Mouse (Mus musculus) ovary, postnatal 36 days (tissue): Measurements from ENCODE around the gene Klf12.

Experiments used
- DNase-seq: peaks from one replicate; pipeline ENCODE4 v3.0.0; 2022; ENCODE audit warnings: low spot score, mixed read lengths

Klf12 gene

DNA sequence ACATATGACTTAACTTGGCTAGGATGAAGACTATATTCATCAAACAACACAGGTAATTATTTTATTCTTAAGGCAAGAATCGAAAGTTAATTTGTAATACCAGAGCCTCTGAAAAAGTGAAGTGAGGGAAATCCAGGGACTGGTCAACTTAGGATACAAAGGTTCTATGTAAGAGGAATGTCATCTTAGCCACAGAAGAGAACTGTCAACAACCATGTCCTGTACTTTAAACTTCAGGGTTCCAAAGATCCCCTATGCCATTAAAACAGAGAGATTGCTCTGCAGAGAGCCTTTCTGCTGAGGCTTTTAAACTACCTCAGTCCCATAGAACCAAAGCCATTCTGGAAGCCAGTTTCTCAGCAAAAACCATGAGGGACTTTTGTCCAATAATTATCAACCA is 144.1 kb downstream of the Klf12 start:
- no peak for DNase-seq

DNA sequence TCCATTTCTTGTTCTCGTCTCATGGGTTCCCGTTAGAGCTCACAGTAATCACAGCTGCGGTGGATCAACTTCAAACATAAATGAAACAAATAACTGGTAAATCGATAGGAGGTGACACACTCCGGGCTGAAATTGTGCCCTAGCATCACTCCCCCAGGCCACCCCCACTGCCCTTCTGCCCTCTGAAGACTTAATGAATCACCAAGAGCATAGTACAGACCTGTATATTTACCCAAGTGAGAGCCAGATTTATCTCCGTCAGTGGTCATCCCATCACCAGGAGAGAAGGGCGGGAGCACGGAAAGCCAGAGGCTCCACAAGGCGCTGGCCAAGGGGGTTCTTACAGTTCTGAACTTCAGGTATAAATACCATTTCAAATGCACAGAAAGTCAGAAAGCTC is 150.2 kb downstream of the Klf12 start:
- DNase-seq = no peak

DNA sequence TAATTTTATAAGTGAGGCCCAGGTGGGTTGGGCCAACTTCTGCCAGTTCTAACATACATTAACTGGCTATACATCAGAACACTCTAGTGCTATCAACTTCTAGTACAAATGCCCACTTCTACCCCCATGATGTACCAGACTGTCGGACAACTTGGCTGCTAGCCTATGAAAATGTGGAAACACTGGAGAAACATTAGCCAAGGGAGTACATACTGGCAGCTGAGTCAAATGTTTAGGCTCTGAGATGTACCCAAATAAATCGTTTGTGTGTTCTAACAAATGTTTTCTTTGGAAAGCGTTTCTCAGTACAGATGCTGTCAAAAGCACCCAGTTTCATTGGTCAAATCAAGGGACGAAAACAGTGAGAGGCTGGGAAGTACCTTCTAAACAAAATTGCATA is 152.0 kb downstream of the Klf12 start:
- no peak for DNase-seq

DNA sequence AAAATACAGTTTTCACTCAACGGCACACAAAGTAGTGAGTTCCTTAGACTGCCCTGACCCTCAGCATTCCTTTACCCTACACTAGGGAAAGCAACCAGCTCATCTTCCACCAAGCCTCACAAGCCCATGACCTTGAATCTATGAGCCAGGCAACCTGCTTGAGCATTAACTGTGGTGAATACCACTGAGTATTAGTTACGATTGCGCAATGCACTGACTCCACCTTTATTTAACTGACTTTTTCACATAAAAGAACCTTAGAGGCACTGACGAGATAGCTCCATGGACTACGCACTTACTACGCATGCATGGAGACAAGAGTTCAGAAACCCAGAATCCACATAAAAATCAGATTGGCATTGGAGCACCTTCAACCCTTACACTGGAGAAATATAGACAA is 158.4 kb downstream of the Klf12 start:
- no peak for DNase-seq

DNA sequence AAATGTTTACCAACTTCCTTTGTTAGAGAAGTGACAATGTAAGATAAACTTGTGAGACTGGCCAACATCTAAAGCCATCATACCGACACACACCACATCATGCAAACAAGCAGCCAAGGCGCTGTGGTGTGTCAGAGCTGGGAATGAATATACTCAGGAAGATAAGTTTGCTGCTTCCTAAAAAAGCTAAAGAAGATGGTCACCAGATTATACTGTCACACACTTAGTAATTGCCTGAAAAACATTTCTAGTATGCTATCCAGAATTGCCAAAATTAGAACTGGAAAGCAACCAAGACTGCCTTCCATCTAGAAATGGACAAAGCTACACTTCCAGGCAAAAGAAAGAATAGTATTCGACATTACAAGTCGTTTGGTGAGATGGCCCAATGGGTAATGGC is 163.4 kb downstream of the Klf12 start:
- DNase-seq = no peak

DNA sequence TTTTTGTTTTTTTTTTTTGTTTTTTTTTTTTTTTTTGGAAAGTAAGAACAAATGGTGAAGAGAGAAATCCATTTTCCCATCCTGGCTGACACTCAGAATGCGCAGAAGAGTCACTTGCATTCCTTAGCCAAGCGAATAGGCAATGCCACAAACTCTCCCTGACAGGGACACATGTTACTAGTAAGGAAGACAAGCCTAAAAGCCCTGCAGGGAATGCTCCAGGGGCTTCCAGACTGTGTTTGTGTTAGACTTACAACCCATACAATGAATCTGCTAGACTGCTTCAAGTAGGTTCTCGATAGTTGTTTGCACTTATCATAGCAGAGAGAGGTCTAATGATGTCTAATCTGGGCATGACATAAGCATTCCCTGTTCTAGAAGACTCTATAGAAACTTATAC is 164.6 kb downstream of the Klf12 start:
- no peak for DNase-seq

DNA sequence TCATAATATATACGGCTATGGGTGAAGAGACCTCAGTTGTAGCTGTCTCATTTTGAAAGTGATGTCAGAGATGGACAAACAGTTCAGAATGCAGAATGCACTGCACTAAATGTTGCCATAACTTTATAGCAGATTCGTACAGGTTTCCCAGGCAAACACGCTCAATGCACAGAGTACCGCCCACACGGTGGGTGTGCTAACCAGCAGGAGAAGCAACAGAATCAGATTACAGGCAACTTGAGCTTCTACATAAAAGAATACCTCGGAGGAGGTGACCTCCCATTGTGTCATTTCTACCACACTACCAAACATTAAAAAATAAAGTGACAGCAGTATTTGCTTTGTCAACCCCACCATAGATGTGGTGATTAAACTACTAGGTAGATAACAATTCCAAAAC is 171.1 kb downstream of the Klf12 start:
- no peak for DNase-seq

DNA sequence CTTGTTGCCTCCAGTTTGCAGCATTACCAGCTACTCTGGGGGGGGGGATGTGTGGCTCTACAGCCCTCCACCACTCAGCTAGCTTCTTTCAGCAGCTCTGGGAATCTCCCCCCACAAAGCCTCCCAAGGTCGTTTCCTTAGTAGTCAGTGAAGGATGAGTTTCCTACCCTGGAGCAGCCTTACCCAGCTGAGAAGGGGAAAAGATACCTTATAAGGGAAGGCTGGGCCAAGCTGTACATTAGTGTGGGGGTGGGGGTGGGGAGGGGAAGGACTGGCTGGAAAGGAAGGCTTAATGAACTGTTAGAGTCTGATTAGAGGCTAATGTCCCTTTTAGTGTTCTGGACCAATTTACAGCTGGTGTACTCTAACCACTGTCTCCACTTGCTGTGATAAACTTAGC is 172.7 kb downstream of the Klf12 start:
- no peak for DNase-seq

DNA sequence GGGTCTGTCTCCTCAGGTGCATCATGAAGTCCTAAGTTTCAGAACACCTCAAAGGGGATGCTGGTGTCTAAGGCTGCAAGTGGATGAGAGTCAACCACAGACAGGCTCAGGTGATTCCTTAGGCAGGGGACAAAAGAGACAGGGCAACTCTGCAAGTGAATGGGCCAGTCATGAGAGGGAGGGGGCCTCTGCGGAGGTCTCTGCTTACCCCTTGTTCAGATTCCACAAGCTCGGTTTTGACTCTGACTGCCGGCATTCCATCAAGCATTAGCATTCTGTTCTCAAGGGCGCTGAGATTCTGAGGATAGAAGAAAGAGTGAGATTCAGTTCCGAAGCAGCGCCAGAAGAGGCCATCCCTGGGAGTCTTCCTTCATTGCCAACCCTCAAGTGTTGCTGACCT is 174.9 kb downstream of the Klf12 start:
- no peak for DNase-seq

DNA sequence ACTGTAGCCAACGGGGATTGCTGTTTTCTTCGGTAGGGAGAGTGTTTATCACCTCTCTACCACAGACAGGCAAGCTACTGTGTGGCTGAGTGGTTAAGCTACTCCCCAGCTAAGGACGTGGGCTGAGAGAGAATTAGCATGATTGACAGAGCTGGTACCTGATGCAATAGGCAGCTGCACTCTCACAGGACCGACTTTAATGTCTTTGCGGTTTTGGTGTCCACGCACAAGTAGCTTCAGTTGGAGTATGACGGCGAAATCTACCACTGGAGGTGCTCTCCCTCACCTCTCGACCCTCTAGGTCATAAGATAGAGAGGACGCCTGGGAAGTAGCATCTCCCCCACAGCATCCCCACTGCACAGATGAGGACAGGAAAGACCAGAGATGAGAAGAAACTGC is 178.9 kb downstream of the Klf12 start:
- no peak for DNase-seq

DNA sequence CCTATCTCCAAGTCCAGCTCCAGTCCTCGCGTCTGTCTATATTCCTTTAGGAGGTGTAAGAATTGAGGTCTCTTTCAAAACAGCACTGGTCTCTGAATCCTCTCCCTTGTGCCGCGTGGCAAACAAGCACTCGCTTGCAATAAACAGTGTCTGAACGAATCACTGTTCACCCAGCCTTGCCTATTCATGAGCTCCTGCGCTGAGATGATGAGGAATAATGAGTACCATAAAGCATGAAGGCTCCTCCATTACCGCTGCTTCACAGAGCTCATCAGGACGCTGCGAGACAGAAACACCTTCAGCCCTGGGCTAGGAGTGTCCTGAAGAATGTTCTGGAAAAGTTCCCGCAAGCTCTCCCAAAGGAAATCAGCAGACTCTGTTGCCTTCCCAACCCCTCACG is 179.7 kb downstream of the Klf12 start:
- no peak for DNase-seq

DNA sequence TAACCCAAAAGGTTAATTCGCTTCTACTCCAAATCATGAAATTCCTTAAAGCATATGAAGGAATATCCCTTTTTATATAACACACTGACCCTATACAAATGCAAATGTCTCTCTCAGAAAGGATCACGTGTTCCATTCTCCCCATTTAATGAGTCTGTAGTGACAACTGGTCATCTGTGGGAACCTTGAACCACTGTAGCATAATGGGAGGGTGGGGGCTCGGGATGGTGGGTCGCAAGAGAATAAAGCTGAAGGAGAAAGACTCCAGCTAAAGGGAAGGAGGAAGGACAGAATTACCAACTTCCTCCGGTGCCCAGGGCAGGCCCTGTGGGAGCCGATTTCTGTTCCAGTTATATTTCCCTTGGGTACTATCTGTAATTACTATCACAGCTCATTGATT is 180.7 kb downstream of the Klf12 start:
- DNase-seq = no peak

DNA sequence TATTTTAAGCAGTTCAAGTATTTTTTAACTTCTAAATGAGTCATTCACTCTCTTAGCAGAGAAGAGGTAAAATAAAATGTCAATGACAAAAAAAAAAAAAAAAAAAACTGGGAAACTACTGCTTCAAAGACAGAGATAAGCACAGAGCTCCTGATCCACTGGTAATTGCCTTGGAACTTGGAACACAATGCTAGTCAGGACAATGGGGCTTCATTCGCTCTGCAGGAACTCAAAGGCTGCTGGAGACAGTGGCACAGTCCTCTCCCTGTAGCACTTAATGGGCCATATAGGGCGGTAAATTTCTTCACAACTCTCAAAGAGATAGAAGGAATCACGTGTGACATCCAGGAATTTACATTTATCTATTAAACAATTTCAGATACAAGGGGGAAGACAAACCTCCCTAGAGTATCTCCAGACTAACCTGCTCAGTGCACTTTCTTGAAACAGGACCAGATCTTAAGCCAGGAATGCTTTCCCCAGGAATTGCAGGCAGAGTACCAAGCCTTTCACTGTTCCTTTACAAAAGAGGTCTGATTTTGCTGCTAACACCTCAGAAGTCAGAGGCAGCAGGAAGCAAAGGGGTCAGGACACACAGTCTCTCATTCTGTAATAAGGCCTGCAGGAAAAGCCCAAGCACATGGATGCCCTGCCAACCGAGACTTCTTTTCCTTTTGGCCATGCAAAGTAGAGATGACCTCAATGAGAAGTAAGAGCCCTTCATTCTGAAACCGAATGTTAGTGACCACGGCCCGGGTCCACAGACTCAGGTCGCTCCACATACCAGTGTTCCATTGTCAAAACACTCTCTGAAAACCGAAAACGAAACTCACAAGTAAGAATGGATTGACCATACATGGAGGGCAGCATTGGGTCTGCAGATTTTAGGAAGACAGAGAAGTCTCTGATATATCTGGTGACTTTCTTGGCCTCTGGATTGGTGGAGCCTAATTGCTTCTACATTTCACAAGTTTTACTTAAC is 187.0 kb downstream of the Klf12 start:
- DNase-seq = no peak

DNA sequence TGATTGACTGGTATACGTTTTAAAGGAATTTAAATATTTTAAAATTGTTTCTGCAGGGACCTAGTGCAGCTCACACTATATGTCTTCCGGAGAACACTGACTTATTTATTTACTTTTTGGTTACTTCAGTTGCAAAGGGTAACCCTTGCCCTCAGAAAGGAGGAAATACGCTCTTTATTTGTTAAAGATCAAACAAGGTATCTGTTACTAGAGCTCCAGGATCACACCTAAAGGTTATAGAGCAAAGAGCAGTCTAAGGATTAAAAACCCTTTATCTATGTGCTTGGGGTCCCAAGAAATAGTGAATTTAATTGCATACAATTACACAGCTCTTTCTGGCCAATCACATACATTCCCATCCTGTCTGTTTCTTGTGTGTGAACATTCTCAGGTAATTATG is 188.7 kb downstream of the Klf12 start:
- no peak for DNase-seq

DNA sequence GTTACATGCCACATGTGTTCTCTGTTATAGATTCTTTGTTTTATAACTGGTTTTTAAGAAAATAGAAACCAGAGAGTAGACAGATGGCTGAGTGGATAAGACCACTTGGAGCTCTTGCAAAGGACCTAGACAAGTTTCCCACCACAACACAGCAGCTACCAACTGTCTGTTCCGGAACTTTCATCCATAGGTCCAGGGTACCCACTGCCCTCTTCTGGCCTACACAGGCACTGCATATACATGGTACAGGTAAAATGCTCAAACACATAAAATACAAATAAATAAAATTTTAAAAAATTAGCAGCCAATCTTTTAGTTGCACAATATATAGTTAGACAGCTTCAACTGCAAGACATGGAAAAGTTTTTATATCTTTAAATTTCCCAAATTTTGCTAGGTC is 194.0 kb downstream of the Klf12 start:
- DNase-seq = no peak

DNA sequence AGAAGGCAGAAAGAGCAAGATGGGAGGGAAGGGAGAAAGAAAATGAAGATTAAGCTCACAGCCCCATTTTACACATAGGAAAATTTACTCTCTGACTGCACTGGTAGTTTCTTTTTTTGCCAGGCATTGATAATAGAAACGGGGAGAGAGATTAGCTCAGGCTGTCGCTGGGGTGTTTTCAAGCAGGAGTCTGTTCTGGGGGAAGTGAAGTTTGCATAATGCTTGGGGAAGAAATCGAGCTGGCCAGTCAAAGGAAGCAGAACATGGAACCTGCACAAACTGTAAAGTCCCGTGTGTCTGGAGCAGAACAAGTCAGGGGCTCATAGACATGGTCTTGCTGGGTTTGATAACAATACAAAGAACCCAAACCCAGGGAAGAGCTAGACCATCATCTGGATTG is 204.9 kb downstream of the Klf12 start:
- no peak for DNase-seq

DNA sequence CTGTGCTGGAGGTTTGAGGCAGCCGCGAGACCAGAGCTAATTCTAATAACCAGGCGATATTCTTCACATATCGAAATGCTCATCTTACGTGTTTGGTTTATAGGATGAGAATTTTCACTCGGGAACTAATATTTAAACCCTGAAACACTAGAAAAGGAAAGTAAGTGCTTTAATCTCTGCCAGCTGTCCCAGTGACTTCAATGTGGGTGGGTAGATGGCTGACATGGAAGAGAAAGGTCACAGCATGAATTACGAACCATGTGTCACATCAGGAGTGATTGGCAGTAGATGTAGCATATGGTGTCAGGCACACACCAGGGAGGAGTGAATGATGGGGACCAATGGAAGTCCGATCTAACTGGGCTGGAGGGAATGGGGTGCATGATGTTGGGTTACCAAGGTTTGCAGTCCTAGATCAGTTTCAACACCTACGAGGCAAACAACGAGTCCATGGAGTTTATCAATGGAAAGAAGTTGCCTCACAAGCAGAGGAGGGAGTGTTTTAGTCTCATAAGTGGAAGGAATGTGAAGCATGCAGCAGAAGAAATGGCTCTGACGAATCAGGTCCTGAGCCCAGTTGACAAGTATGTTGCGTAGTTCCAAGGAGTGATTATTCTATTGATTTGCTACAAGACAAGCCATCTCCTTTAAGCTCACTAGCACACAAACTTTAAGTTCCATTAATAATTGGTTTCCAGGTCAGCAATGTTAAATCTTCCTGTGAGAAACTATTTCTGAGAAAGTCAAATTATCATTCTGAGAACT is 211.9 kb downstream of the Klf12 start:
- DNase-seq = no peak

DNA sequence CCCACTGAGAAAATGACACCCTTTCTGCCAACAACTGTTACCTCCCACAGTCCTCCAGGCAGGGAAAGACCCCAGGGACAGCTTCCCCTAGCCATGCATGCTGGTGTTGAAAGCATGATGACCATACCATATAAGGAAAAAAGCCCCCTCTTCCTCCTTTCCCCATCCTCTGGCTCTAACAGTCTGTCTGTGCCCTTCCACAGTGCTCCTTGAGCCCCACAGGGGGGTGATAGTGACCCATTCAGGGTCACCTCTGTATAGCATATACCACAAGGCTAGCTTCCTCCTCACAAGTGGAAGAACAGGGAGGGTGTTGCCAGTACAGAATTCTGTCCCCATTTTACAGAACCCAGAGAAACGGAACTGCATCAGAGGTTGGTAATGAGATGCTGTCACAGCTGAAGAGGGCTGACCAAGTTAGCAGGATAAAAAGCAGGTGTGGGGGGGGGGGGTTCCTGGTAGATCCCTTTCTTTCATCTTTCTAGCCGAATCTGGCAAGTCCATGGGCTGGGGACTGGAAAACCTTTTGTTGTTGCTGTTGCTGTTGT is 214.9 kb downstream of the Klf12 start:
- DNase-seq = no peak

DNA sequence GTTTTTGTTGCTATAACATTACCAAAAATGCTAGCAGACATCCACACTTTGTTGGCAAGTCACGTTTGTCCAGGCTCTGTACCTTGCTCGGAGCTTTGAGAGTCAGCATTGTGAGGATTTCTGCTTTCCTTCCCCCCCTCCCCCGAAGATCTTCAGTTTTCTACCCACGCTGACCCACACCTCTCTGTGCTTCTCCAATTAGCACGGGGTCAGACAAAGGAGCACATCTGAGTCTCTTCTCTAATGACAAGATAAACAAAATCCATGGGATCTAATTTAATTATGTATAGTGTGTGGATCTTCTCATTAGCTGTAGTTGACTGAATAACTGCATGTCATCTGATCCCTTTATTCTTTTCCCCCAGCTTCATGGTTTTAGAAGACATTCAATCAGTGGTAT is 215.8 kb downstream of the Klf12 start:
- no peak for DNase-seq

DNA sequence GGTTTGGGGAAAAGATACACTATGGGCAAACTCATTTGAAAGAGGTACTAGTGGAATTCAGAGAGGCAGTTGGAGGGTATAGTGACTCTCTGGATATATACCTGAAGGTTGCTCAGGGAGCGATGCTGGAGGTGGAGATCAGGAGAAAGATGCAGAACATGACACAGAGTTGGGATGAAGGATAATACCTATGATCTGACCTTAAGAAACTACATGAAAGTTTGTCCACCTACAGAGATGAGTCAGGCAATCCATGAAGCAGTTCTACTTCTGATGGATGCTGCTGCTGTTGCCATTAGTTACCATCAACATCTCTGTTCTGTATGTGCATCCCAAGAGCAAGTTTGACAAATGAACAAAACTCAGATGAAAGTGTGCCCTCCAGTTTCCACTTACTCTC is 222.0 kb downstream of the Klf12 start:
- no peak for DNase-seq

DNA sequence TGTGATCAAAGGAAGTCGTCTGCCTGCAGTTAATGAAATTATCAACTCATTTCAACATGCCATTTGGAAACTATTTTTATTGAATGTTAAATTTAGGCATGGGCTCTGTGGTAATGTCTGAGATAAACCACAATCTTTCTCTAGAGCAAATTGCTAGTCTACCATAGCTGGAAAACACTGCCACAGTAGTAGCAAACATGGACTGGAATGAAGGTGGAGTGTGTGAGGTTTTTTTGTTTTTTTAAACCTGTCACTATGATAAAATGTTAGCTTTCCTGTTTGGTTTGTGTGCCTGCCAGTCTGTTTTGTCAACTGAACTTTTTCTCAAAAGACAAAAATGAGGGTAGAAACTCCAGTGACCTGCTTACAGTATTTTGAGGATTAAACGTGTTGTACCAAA is 230.3 kb downstream of the Klf12 start:
- no peak for DNase-seq

DNA sequence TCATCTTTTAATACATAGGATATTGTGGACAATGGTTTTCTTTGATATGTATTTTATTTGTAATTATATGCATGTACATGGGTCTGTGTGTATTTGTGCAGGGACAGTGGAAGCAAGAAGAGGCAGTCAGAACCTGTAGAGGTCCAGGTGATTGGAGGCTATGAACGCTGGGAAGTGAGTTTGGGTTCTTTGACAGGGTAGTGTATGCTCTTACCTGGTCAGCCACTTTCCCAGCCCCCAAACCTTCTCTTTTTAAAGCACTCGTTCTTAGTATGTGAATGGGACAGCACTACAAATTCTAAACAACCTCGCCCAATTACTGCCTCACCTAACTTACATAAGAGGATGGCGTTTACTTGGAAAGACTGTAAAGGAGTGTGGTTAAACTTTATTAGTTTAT is 231.0 kb downstream of the Klf12 start:
- DNase-seq = no peak

DNA sequence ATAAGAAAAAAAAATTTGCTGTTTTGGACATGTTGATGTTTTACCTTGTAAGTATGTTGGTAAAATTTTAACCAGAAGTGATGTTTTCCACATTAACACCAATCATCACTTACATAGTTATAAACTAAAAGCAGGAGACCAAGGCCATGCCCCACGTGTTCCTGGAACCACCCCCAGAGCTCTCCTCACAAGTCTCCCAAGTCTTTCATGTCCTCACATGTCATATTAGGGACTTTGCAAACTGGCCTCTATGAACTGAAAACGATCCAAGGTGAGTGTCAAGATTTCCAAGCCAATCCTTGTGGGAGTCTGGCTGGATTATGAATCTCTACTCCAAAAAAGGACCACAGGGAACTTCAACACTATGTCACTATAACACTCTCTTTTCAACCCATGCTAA is 231.6 kb downstream of the Klf12 start:
- no peak for DNase-seq
